8 mouse cellular contexts compared by ENCODE assay signal in the genomic region with DNA sequence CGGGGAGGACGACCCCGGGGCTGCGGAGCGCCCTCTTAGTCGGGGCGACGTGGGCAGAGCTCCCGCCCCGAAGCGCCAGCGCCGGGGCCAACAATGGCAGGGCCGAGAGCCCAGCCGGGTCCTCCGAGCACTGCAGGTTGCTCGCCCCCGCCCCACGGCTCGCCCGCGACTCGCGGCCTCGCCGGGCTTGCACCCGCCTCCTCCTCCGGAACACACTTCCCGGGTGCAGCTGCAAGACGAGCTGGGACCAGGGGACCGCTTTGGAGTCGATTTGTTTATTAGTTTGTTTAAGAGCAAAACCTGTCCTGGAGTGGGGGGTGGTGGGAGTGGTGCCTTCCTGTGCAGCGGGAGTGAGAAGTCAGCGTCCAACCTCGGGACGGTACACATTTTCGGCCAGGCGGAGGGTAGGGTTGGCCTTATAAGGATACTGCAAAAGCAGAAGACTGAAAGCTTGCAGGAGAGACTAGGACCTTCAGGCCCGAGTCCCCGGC. TPM values are rescaled to one million over a fixed set of nuclear protein-coding genes. Genes with fewer than 3 reads are reported as not detected.
DNase-seq lines count a peak whose midpoint lies in the region; ATAC-seq and TF ChIP-seq lines count a peak whose summit lies in the region.

No protein-coding gene starts in this region.

- H3K4me3 ChIP-seq in layer of hippocampus, adult 2 months = peak overlapping the region; percentile 85
- peak overlapping the region; percentile 56 for H3K4me3 ChIP-seq in forebrain, embryonic 15.5 days
- H3K4me3 ChIP-seq in hindbrain, postnatal 0 days (ENCODE audit: low read length) = peak overlapping the region; percentile 90
- H3K4me3 ChIP-seq in lung, embryonic 15.5 days = peak overlapping the region; percentile 78
- H3K4me3 ChIP-seq in olfactory bulb, adult 2 months (ENCODE audit: insufficient read depth, low read depth, low read length) = peak overlapping the region; percentile 91

- H3K27me3 ChIP-seq in forebrain, embryonic 15.5 days = no peaks in the 10 kb centered on the region
- H3K27me3 ChIP-seq in hindbrain, postnatal 0 days (ENCODE audit: insufficient read depth, low read length) = no peaks in the 10 kb centered on the region
- H3K27me3 ChIP-seq in lung, embryonic 15.5 days = peaks cover 3% of the 10 kb centered on the region; the same call in 1 of the 2 replicates

- H3K27ac ChIP-seq in layer of hippocampus, adult 2 months = peak overlapping the region; percentile 96
- peak overlapping the region; percentile 93 for H3K27ac ChIP-seq in forebrain, embryonic 15.5 days (replicated peaks)
- H3K27ac ChIP-seq in hindbrain, postnatal 0 days = peak overlapping the region; percentile 95
- H3K27ac ChIP-seq in lung, embryonic 15.5 days = peak overlapping the region; percentile 79
- peak overlapping the region; percentile 85 for H3K27ac ChIP-seq in olfactory bulb, adult 2 months (ENCODE audit: insufficient read depth, low read depth, low read length)

- TF ChIP-seq CTCF in layer of hippocampus, adult 2 months (conservative IDR thresholded peaks at IDR 0.05) = no peak
- no peak for TF ChIP-seq CTCF in hindbrain, postnatal 0 days (IDR thresholded peaks at IDR 0.05; ENCODE audit: low read depth)
- TF ChIP-seq CTCF in olfactory bulb, adult 2 months (IDR thresholded peaks at IDR 0.05; ENCODE audit: insufficient read depth, low read depth, low read length) = no peak

- no peaks in the 10 kb centered on the region for H3K36me3 ChIP-seq in forebrain, embryonic 15.5 days
- no peaks in the 10 kb centered on the region for H3K36me3 ChIP-seq in hindbrain, postnatal 0 days (ENCODE audit: insufficient read depth, low read length)
- H3K36me3 ChIP-seq in lung, embryonic 15.5 days = no peaks in the 10 kb centered on the region

- H3K4me1 ChIP-seq in forebrain, embryonic 15.5 days = peaks cover 42% of the 10 kb centered on the region
- peaks cover 8% of the 10 kb centered on the region for H3K4me1 ChIP-seq in hindbrain, postnatal 0 days (ENCODE audit: insufficient read depth, low read length)
- H3K4me1 ChIP-seq in lung, embryonic 15.5 days = peaks cover 22% of the 10 kb centered on the region; the same call in 1 of the 2 replicates
- peaks cover 8% of the 10 kb centered on the region for H3K4me1 ChIP-seq in olfactory bulb, adult 2 months (ENCODE audit: control insufficient read depth, insufficient read depth, low read length)

- H3K4me2 ChIP-seq in forebrain, embryonic 15.5 days (replicated peaks) = peak overlapping the region; percentile 59
- peak overlapping the region; percentile 80 for H3K4me2 ChIP-seq in hindbrain, postnatal 0 days (ENCODE audit: low read depth, low read length)
- H3K4me2 ChIP-seq in lung, embryonic 15.5 days = peak overlapping the region; percentile 97

- no peak for TF ChIP-seq POLR2A in olfactory bulb, adult 2 months (IDR thresholded peaks at IDR 0.05; ENCODE audit: insufficient read depth, low read depth, low read length)

- peak; percentile 63 for ATAC-seq in forebrain, embryonic 15.5 days (replicated peaks)
- ATAC-seq in hindbrain, postnatal 0 days = peak; percentile 75
- peak; percentile 66 for ATAC-seq in lung, embryonic 15.5 days (ENCODE audit: borderline replicate concordance, extremely low read depth, low FRiP score, low TSS enrichment)

- DNase-seq in layer of hippocampus, adult 2 months (ENCODE audit: low spot score in 2 of 2) = no peak
- no peak for DNase-seq in layer of hippocampus, postnatal 14 days (ENCODE audit: low spot score in 2 of 2)
- DNase-seq in adrenal gland, postnatal 36 days = peak; percentile 48 to 68
- DNase-seq in hindbrain, postnatal 0 days (ENCODE audit: low spot score) = peak; percentile 73
- DNase-seq in frontal cortex, adult 2 months (ENCODE audit: extremely low spot score in 1 of 2, low spot score in 1 of 2) = no peak

- WGBS in forebrain, embryonic 15.5 days = under 1% methylated on average over 39 of the region's 40 CpGs
- under 1% methylated on average over 28 of the region's 40 CpGs for WGBS in hindbrain, postnatal 0 days
- 3% methylated on average over 39 of the region's 40 CpGs for WGBS in lung, embryonic 15.5 days
- WGBS in olfactory bulb, adult 2 months = under 1% methylated on average over 40 of the region's 40 CpGs

- H3K9ac ChIP-seq in forebrain, embryonic 15.5 days (replicated peaks) = peak overlapping the region; percentile 93
- H3K9ac ChIP-seq in hindbrain, postnatal 0 days (replicated peaks; ENCODE audit: low read length) = peak overlapping the region; percentile 97
- peak overlapping the region; percentile 90 for H3K9ac ChIP-seq in lung, embryonic 15.5 days

- H3K9me3 ChIP-seq in forebrain, embryonic 15.5 days = no peaks in the 10 kb centered on the region
- H3K9me3 ChIP-seq in hindbrain, postnatal 0 days (ENCODE audit: low read length) = no peaks in the 10 kb centered on the region
- no peaks in the 10 kb centered on the region for H3K9me3 ChIP-seq in lung, embryonic 15.5 days

RNA-seq across cellular contexts. Expression of gene Pik3c2b, which starts 1.0 kb away (rescaled TPM):
- total RNA-seq in layer of hippocampus, adult 2 months (2021) = 10 to 100 TPM; 13.7 to 15.5 TPM
- 10 to 100 TPM; 18.0 to 19.1 TPM for total RNA-seq in layer of hippocampus, postnatal 14 days (2021)
- total RNA-seq in adrenal gland, postnatal 36 days (2021) = 1 to 10 TPM; 5.4 to 6.3 TPM
- 15.7 and 18.7 TPM in 2 replicates for polyA plus RNA-seq in forebrain, embryonic 15.5 days (2015; fragmentation: Nextera tagmentation; extraction: Ambion mirVana)
- 20.7 and 23.0 TPM in 2 replicates for total RNA-seq in hindbrain, postnatal 0 days (2014; rRNA removed)
- polyA plus RNA-seq in hindbrain, postnatal 0 days (2015; fragmentation: Nextera tagmentation; extraction: Ambion mirVana) = 7.1 and 8.7 TPM in 2 replicates
- polyA plus RNA-seq in lung, embryonic 15.5 days (2015; fragmentation: Nextera tagmentation; extraction: Ambion mirVana) = 6.0 and 6.1 TPM in 2 replicates
- 38.2 TPM in 1 of 2 replicates, not detected in the other for polyA plus RNA-seq in olfactory bulb, adult 2 months (2012; ENCODE audit: insufficient read depth, insufficient read length, low replicate concordance, missing spikeins)
- 14.9 and 16.2 TPM in 2 replicates for polyA plus RNA-seq in frontal cortex, adult 2 months (2012; rRNA removed)

RNA-seq across cellular contexts. Expression of gene Mdm4, which starts 16.1 kb away (rescaled TPM):
- total RNA-seq in layer of hippocampus, adult 2 months (2021) = 100 to 1,000 TPM in 1 of 2 experiments, 10 to 100 TPM in 1; 80.8 to 101 TPM
- 10 to 100 TPM; 91.6 to 94.7 TPM for total RNA-seq in layer of hippocampus, postnatal 14 days (2021)
- total RNA-seq in adrenal gland, postnatal 36 days (2021) = 10 to 100 TPM; 66.4 to 83.1 TPM
- 46.8 and 48.3 TPM in 2 replicates for polyA plus RNA-seq in forebrain, embryonic 15.5 days (2015; fragmentation: Nextera tagmentation; extraction: Ambion mirVana)
- 55.3 and 61.3 TPM in 2 replicates for total RNA-seq in hindbrain, postnatal 0 days (2014; rRNA removed)
- polyA plus RNA-seq in hindbrain, postnatal 0 days (2015; fragmentation: Nextera tagmentation; extraction: Ambion mirVana) = 29.1 and 32.2 TPM in 2 replicates
- polyA plus RNA-seq in lung, embryonic 15.5 days (2015; fragmentation: Nextera tagmentation; extraction: Ambion mirVana) = 33.3 and 36.7 TPM in 2 replicates
- polyA plus RNA-seq in olfactory bulb, adult 2 months (2012; ENCODE audit: insufficient read depth, insufficient read length, low replicate concordance, missing spikeins) = 64.3 and 103 TPM in 2 replicates
- 67.2 TPM in 2 replicates for polyA plus RNA-seq in frontal cortex, adult 2 months (2012; rRNA removed)

Comparison
In these comparisons a context has a peak if more than half of its experiments do, and no peak if none do; other contexts are left out.
1. DNase-seq: peak in adrenal gland, postnatal 36 days (2 of 2) and hindbrain, postnatal 0 days (single experiment); none in layer of hippocampus, adult 2 months (0 of 2), layer of hippocampus, postnatal 14 days (0 of 2) and frontal cortex, adult 2 months (0 of 2).
2. Peak in every context shown above with its lines, with median percentiles within 50 percentile points of each other: H3K27ac ChIP-seq, H3K4me3 ChIP-seq, ATAC-seq, H3K4me2 ChIP-seq and H3K9ac ChIP-seq.